Mouse (Mus musculus) myocyte (in vitro differentiated cells): ENCODE results near the gene Ebi3. TPM values are rescaled to one million over a fixed set of nuclear protein-coding genes. Genes with fewer than 3 reads are reported as not detected.

ENCODE experiments used
- H3K27me3 ChIP-seq: one replicate; pipeline ENCODE4 v1.6.1; 2011; ENCODE audit not compliant: control insufficient read depth, insufficient read depth, insufficient read length
- H3K36me3 ChIP-seq: one replicate; pipeline ENCODE4 v1.6.1; 2011; ENCODE audit not compliant: control insufficient read depth, insufficient read depth
- H3K4me2 ChIP-seq: one replicate; pipeline ENCODE4 v1.6.1; 2011; ENCODE audit warnings: low read depth, control low read depth
- H3K4me3 ChIP-seq: one replicate; pipeline ENCODE4 v1.5.1; 2011; ENCODE audit warnings: mild to moderate bottlenecking, control low read depth, moderate library complexity
- H3K79me2 ChIP-seq: one replicate; pipeline ENCODE4 v1.6.1; 2011; ENCODE audit not compliant: control insufficient read depth, insufficient read depth
- H3ac ChIP-seq: one replicate; pipeline ENCODE4 v1.6.1; 2011; ENCODE audit not compliant: control insufficient read depth, insufficient read length
- CEBPB ChIP-seq: IDR thresholded peaks from 2 replicates; pipeline ENCODE4 v1.6.1; 2011; ENCODE audit warnings: mild to moderate bottlenecking, moderate library complexity; ENCODE audit not compliant: poor library complexity, insufficient read depth, severe bottlenecking
- E2F4 ChIP-seq: IDR thresholded peaks from one replicate; pipeline ENCODE4 v1.6.1; 2011; ENCODE audit warnings: mild to moderate bottlenecking, control low read depth, moderate library complexity; ENCODE audit not compliant: insufficient read depth
- MAX ChIP-seq: IDR thresholded peaks from one replicate; pipeline ENCODE4 v1.6.1; 2011; ENCODE audit warnings: low read depth, mild to moderate bottlenecking, control low read depth
- MYOD1 ChIP-seq, 3 experiments: IDR thresholded peaks; one replicate each; pipeline ENCODE4 v1.6.1; 2011; ENCODE audit warnings: control low read depth in 2 of 3, low read depth in 2 of 3, mild to moderate bottlenecking in 2 of 3, moderate library complexity in 1 of 3; ENCODE audit not compliant: insufficient read length in 2 of 3, control insufficient read depth in 1 of 3
- MYOG ChIP-seq, 3 experiments: IDR thresholded peaks; one replicate each; pipeline ENCODE4 v1.6.1; 2011; ENCODE audit warnings: control low read depth in 2 of 3, low read depth in 2 of 3, mild to moderate bottlenecking in 2 of 3; ENCODE audit not compliant: insufficient read length in 2 of 3, control insufficient read depth in 1 of 3, insufficient read depth in 1 of 3
- POLR2A ChIP-seq: IDR thresholded peaks from one replicate; pipeline ENCODE4 v1.6.1; 2011; ENCODE audit warnings: low read depth, mild to moderate bottlenecking, control low read depth, moderate library complexity; ENCODE audit not compliant: insufficient read length
- POLR2AphosphoS2 ChIP-seq: IDR thresholded peaks from one replicate; pipeline ENCODE4 v1.6.1; 2011; ENCODE audit warnings: low read depth, control low read depth; ENCODE audit not compliant: insufficient read length
- REST ChIP-seq: IDR thresholded peaks from one replicate; pipeline ENCODE4 v1.6.1; 2011; ENCODE audit warnings: mild to moderate bottlenecking, control low read depth, moderate library complexity; ENCODE audit not compliant: insufficient read depth, insufficient read length
- SRF ChIP-seq: IDR thresholded peaks from one replicate; pipeline ENCODE4 v1.6.1; 2011; ENCODE audit warnings: low read depth; ENCODE audit not compliant: control insufficient read depth, insufficient read length
- TCF12 ChIP-seq: IDR thresholded peaks from one replicate; pipeline ENCODE4 v1.6.1; 2011; ENCODE audit warnings: mild to moderate bottlenecking, control low read depth; ENCODE audit not compliant: poor library complexity, insufficient read depth, severe bottlenecking
- TCF3 ChIP-seq: IDR thresholded peaks from one replicate; pipeline ENCODE4 v1.6.1; 2011; ENCODE audit warnings: low read depth, control low read depth; ENCODE audit not compliant: insufficient read length
- USF1 ChIP-seq: IDR thresholded peaks from one replicate; pipeline ENCODE4 v1.6.1; 2011; ENCODE audit warnings: low read depth, mild to moderate bottlenecking, control low read depth, moderate library complexity
- polyA plus RNA-seq: library from polyadenylated mRNA; unstranded; fragments of >200 nt; fragmentation: generic; extraction: Trizol; gene quantifications from one replicate; pipeline ENCODE4 v1.2.1, GENCODE M21; 2012; ENCODE audit warnings: missing spikeins

Gene Ebi3
- polyA plus RNA-seq, 1 experiment, result not detected

GRCm38 (mm10) chr17:55952041-55952440, 399 bp upstream of the Ebi3 start:
- Histone ChIP-seq H3K4me3 (no peak overlapping the region), H3K27me3 (peaks cover 30% of the 10 kb centered on the region), H3ac (no peak overlapping the region), H3K4me2 (no peak overlapping the region), H3K36me3 (no peaks in the 10 kb centered on the region), H3K79me2 (no peaks in the 10 kb centered on the region)
- no peak for TF ChIP-seq E2F4
- TF ChIP-seq MYOD1 (IDR thresholded peaks at IDR 0.05; ENCODE audit: control insufficient read depth in 1 of 3, insufficient read length in 2 of 3, low read depth in 2 of 3), result no peak
- TF ChIP-seq TCF3, result no peak
- no peak for TF ChIP-seq CEBPB
- no peak for TF ChIP-seq SRF
- TF ChIP-seq MYOG (IDR thresholded peaks at IDR 0.05; ENCODE audit: control insufficient read depth in 1 of 3, insufficient read depth in 1 of 3, insufficient read length in 2 of 3, low read depth in 2 of 3), result no peak
- TF ChIP-seq REST, result no peak
- TF ChIP-seq POLR2A, result no peak
- no peak for TF ChIP-seq MAX
- TF ChIP-seq TCF12, result no peak
- no peak for TF ChIP-seq USF1
- TF ChIP-seq POLR2AphosphoS2, result no peak

GRCm38 (mm10) chr17:55953751-55954150, 1.3 kb downstream of the Ebi3 start:
- TF ChIP-seq MYOG (IDR thresholded peaks at IDR 0.05; ENCODE audit: control insufficient read depth in 1 of 3, insufficient read depth in 1 of 3, insufficient read length in 2 of 3, low read depth in 2 of 3) (no peak), REST (no peak), TCF3 (no peak), POLR2AphosphoS2 (no peak), SRF (no peak), MAX (no peak), POLR2A (no peak), USF1 (no peak), CEBPB (no peak), TCF12 (no peak), E2F4 (no peak), MYOD1 (IDR thresholded peaks at IDR 0.05; ENCODE audit: control insufficient read depth in 1 of 3, insufficient read length in 2 of 3, low read depth in 2 of 3) (no peak)
- H3K27me3 ChIP-seq, result peaks cover 30% of the 10 kb centered on the region
- no peaks in the 10 kb centered on the region for H3K36me3 ChIP-seq
- H3K4me3 ChIP-seq, result no peak overlapping the region
- H3K79me2 ChIP-seq, result no peaks in the 10 kb centered on the region
- H3K4me2 ChIP-seq, result no peak overlapping the region
- no peak overlapping the region for H3ac ChIP-seq

- peaks cover 30% of the 10 kb centered on the region for H3K27me3 ChIP-seq
- H3K79me2 ChIP-seq, result no peaks in the 10 kb centered on the region
- H3K4me3 ChIP-seq, result no peak overlapping the region
- H3K4me2 ChIP-seq, result no peak overlapping the region
- TF ChIP-seq MAX (no peak), MYOG (IDR thresholded peaks at IDR 0.05; ENCODE audit: control insufficient read depth in 1 of 3, insufficient read depth in 1 of 3, insufficient read length in 2 of 3, low read depth in 2 of 3) (no peak), POLR2A (no peak), E2F4 (no peak), CEBPB (no peak), REST (no peak), TCF12 (no peak), TCF3 (no peak), SRF (no peak), USF1 (no peak), POLR2AphosphoS2 (no peak), MYOD1 (IDR thresholded peaks at IDR 0.05; ENCODE audit: control insufficient read depth in 1 of 3, insufficient read length in 2 of 3, low read depth in 2 of 3) (no peak)
- H3ac ChIP-seq, result no peak overlapping the region
- no peaks in the 10 kb centered on the region for H3K36me3 ChIP-seq
Measured at GRCm38 (mm10) chr17:55954229-55954628, 1.8 kb downstream of the Ebi3 start.

- TF ChIP-seq MAX (no peak), REST (no peak), TCF3 (no peak), TCF12 (no peak), USF1 (no peak), POLR2AphosphoS2 (no peak), E2F4 (no peak), MYOD1 (IDR thresholded peaks at IDR 0.05; ENCODE audit: control insufficient read depth in 1 of 3, insufficient read length in 2 of 3, low read depth in 2 of 3) (no peak), POLR2A (no peak), CEBPB (no peak), SRF (no peak), MYOG (IDR thresholded peaks at IDR 0.05; ENCODE audit: control insufficient read depth in 1 of 3, insufficient read depth in 1 of 3, insufficient read length in 2 of 3, low read depth in 2 of 3) (no peak)
- no peak overlapping the region for H3K4me3 ChIP-seq
- H3K4me2 ChIP-seq, result no peak overlapping the region
- no peak overlapping the region for H3ac ChIP-seq
- H3K36me3 ChIP-seq, result no peaks in the 10 kb centered on the region
- H3K27me3 ChIP-seq, result peaks cover 22% of the 10 kb centered on the region
- H3K79me2 ChIP-seq, result peaks cover 7% of the 10 kb centered on the region
Measured at GRCm38 (mm10) chr17:55956129-55956528, 3.7 kb downstream of the Ebi3 start.

- H3K36me3 ChIP-seq, result no peaks in the 10 kb centered on the region
- TF ChIP-seq E2F4 (no peak), USF1 (no peak), MYOG (IDR thresholded peaks at IDR 0.05; ENCODE audit: control insufficient read depth in 1 of 3, insufficient read depth in 1 of 3, insufficient read length in 2 of 3, low read depth in 2 of 3) (no peak), POLR2AphosphoS2 (no peak), TCF3 (no peak), MYOD1 (IDR thresholded peaks at IDR 0.05; ENCODE audit: control insufficient read depth in 1 of 3, insufficient read length in 2 of 3, low read depth in 2 of 3) (no peak), SRF (no peak), POLR2A (no peak), MAX (no peak), CEBPB (no peak), REST (no peak), TCF12 (no peak)
- no peak overlapping the region for H3K4me2 ChIP-seq
- peaks cover 7% of the 10 kb centered on the region for H3K79me2 ChIP-seq
- peaks cover 18% of the 10 kb centered on the region for H3K27me3 ChIP-seq
- H3K4me3 ChIP-seq, result no peak overlapping the region
- H3ac ChIP-seq, result no peak overlapping the region
Measured at GRCm38 (mm10) chr17:55956591-55956990, 4.2 kb downstream of the Ebi3 start.
